Mouse (Mus musculus) liver, adult 2 months (tissue): ENCODE measurements around the gene Atxn1.

ENCODE experiments used
- CTCF ChIP-seq: fragments of 200-500 bp; IDR thresholded peaks from 2 replicates; pipeline ENCODE4 v1.5.1; 2011; ENCODE audit warnings: low read depth, low read length, control low read depth
- POLR2A ChIP-seq: fragments of 200-500 bp; IDR thresholded peaks from 2 replicates; pipeline ENCODE4 v1.6.1; 2011; ENCODE audit warnings: low read length, control low read depth; ENCODE audit not compliant: insufficient read depth; ENCODE audit errors: extremely low read depth

- TF ChIP-seq POLR2A: no peak
- no peak for TF ChIP-seq CTCF
These were observed 70.6 kb downstream of the Atxn1 start for GRCm38 (mm10) chr13:45894234-45894633.
